In the genomic region with DNA sequence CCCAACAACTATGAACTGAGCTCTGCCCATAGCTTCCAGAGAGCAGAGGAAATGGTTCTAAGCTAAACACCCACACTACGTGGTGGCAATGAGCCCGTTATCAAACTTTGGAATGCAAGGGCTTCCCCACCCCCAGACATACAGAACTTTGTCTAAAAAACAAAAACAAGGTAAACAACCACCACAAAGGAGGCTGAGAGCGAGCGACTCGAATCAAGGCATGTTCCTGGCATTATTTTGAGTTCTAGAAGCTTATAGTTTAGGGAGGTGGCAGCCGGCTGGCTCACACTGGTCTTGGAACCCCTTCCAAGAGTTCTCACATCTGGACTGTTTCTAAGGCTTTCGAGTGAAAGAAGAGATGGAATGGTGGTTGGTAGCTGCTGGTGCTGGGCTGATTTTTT, we compare ENCODE assay signal across 8 mouse cellular contexts. TPM values are rescaled to one million over a fixed set of nuclear protein-coding genes. Genes with fewer than 3 reads are reported as not detected.
DNase-seq lines count a peak whose midpoint lies in the region; ATAC-seq and TF ChIP-seq lines count a peak whose summit lies in the region.

No protein-coding gene starts in this region.

- H3K36me3 ChIP-seq in heart, embryonic 13.5 days, result peaks cover 17% of the 10 kb centered on the region
- 0 out of 2 replicates have a peak, but pooled peaks cover 2% of the 10 kb centered on the region for H3K36me3 ChIP-seq in midbrain, embryonic 11.5 days (ENCODE audit: control insufficient read depth, insufficient read depth, low read length)

- 5% methylated on average over 7 of the region's 7 CpGs for WGBS in heart, embryonic 13.5 days
- WGBS in midbrain, embryonic 11.5 days, result 4% methylated on average over 7 of the region's 7 CpGs

- peak overlapping the region; percentile 87 for H3K27ac ChIP-seq in gastrocnemius, adult 2 months
- H3K27ac ChIP-seq in heart, embryonic 13.5 days (replicated peaks), result peak overlapping the region; percentile 97
- no peak overlapping the region for H3K27ac ChIP-seq in midbrain, embryonic 11.5 days (ENCODE audit: low read depth, low read length)

- H3K4me1 ChIP-seq in heart, embryonic 13.5 days, result peaks cover 59% of the 10 kb centered on the region
- H3K4me1 ChIP-seq in midbrain, embryonic 11.5 days (ENCODE audit: control insufficient read depth, insufficient read depth, low read length), result peaks cover 32% of the 10 kb centered on the region

- peak overlapping the region; percentile 89 for H3K4me3 ChIP-seq in gastrocnemius, adult 2 months
- H3K4me3 ChIP-seq in heart, embryonic 13.5 days, result peak overlapping the region; percentile 88
- H3K4me3 ChIP-seq in midbrain, embryonic 11.5 days (ENCODE audit: low read depth, low read length), result peak overlapping the region; percentile 79

- peak overlapping the region; percentile 90 for H3K4me2 ChIP-seq in heart, embryonic 13.5 days
- peak overlapping the region; percentile 70 for H3K4me2 ChIP-seq in midbrain, embryonic 11.5 days

- H3K9me3 ChIP-seq in heart, embryonic 13.5 days, result no peaks in the 10 kb centered on the region
- H3K9me3 ChIP-seq in midbrain, embryonic 11.5 days (ENCODE audit: control insufficient read depth, low read length), result no peaks in the 10 kb centered on the region

- no peak for DNase-seq in gastrocnemius, adult 2 months
- DNase-seq in gastrocnemius, postnatal 14 days, result no peak
- peak; percentile 71 for DNase-seq in NIH3T3 (ENCODE audit: low read depth)
- DNase-seq in kidney, postnatal 36 days, result peak; percentile 37 to 47
- peak; percentile 92 for DNase-seq in midbrain, embryonic 11.5 days (ENCODE audit: low spot score, missing footprints)
- no peak for DNase-seq in layer of hippocampus, postnatal 14 days (ENCODE audit: low spot score in 2 of 2)
- DNase-seq in right cerebral cortex, postnatal 36 days (ENCODE audit: low spot score in 2 of 2), result no peak

- TF ChIP-seq CTCF in gastrocnemius, adult 2 months (IDR thresholded peaks at IDR 0.05), result no peak

- H3K27me3 ChIP-seq in heart, embryonic 13.5 days (replicated peaks), result no peaks in the 10 kb centered on the region
- no peaks in the 10 kb centered on the region for H3K27me3 ChIP-seq in midbrain, embryonic 11.5 days (ENCODE audit: control insufficient read depth, insufficient read depth, low read length)

- ATAC-seq in heart, embryonic 13.5 days (ENCODE audit: extremely low read depth, insufficient number of reproducible peaks, low FRiP score, low TSS enrichment), result no peak
- no peak for ATAC-seq in midbrain, embryonic 11.5 days (ENCODE audit: low FRiP score)

- intact Hi-C loops in gastrocnemius, adult 2 months (cut with DNase I), result loop anchor here (5.0 kb wide), 1 partner anchor 38 kb away; no protein-coding TSS in a partner anchor
- intact Hi-C loops in gastrocnemius, postnatal 14 days (cut with DNase I; ENCODE audit: low total_unique reads), result no loop called here

- peak overlapping the region; percentile 98 for H3K9ac ChIP-seq in heart, embryonic 13.5 days
- H3K9ac ChIP-seq in midbrain, embryonic 11.5 days (ENCODE audit: low read length), result peak overlapping the region; percentile 89

RNA-seq across cellular contexts. Expression of gene Zfp36l2, which starts 2.7 kb away (rescaled TPM):
- total RNA-seq in gastrocnemius, adult 2 months (2021), result 10 to 100 TPM in 1 of 2 experiments, 1 to 10 TPM in 1; 9.7 to 10.1 TPM
- total RNA-seq in gastrocnemius, postnatal 14 days (2021), result 10 to 100 TPM; 17.0 to 21.3 TPM
- 5.6 and 6.2 TPM in 2 replicates for polyA plus RNA-seq in heart, embryonic 13.5 days (2015; fragmentation: Nextera tagmentation; extraction: Ambion mirVana)
- 14.4 and 14.6 TPM in 2 replicates for polyA plus RNA-seq in midbrain, embryonic 11.5 days (2014; fragmentation: Nextera tagmentation; extraction: Ambion mirVana)
- 10 to 100 TPM; 22.7 to 29.5 TPM for total RNA-seq in layer of hippocampus, postnatal 14 days (2021)

Comparison
In these comparisons a context has a peak if more than half of its experiments do, and no peak if none do; other contexts are left out.
1. DNase-seq: peak in NIH3T3 (single experiment), kidney, postnatal 36 days (2 of 2) and midbrain, embryonic 11.5 days (single experiment); none in gastrocnemius, adult 2 months (single experiment), gastrocnemius, postnatal 14 days (single experiment), layer of hippocampus, postnatal 14 days (0 of 2) and right cerebral cortex, postnatal 36 days (0 of 2).
2. Peak in every context shown above with its lines, with median percentiles within 50 percentile points of each other: H3K4me3 ChIP-seq.